Mouse (Mus musculus) lung, postnatal 10 days (tissue): ENCODE results near the gene Trappc3.
"Not testable (repeated sequence)": the region's sequence is repeated elsewhere in the genome, so short reads cannot be mapped to it uniquely, and the experiment has no call there.

Experiments used
- DNase-seq: peaks from one replicate; pipeline ENCODE4 v3.0.0; 2021

Gene Trappc3

DNA sequence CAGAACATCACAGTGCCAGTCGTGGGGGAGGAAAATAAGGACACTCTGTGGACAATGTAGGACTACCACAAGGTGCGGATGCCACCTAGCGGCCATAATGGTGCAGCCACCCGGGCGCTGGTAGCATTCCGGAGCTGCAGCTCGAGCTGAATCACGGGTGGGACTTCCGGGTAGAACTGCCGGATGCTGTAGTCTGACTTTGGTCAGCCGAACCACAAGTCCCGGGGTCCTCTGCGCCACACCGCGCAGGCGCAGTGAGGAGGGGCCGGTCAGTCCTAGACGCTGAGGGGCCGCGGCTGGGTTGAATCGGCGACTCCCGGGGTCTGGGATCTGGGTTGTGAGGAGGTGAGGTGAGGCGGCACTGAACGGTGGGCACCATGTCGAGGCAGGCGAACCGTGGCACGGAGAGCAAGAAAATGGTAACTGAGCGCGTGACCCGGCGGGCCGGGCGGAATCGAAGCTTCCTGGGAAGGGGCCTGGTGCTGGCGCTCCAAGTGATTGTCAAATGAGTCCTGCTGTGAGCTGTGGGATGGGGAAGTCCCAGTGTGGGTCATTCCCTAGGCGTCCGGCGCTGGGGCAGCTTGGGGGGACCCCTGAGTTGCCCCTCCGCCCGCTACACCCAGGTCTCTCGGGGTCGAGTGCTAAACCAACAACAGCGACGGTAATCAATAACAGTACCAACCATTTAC, at the start of gene Trappc3:
Trappc3 (plus strand) TSS at position 207 of the 689 bp plus-strand sequence.
- peak; percentile 100 for DNase-seq

- peak; percentile 48 for DNase-seq
Measured at GRCm38 (mm10) chr4:126217771-126218170, 44.4 kb upstream of the Trappc3 start.

GRCm38 (mm10) chr4:126219540-126219939, 42.6 kb upstream of the Trappc3 start:
- not testable (repeated sequence) for DNase-seq

DNA sequence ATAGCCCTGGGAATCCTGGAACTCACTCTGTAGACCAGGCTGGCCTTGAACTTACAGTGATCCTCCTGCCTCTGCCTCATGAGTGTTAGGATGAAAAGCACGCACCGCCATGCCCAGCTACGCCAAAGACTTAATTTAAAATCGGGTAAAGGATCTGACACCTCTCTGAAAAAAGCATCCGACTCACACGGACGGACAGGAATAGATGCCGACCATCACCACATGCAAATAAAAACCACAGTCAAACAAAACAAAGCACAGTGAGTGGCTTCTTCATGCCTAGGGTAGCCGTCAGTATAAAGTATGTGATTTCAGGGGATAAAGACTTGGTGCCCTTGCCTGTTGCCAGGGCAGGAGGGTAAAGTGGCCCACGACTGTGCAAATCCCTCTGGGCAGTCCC, 42.1 kb upstream of the Trappc3 start:
- no peak for DNase-seq

DNA sequence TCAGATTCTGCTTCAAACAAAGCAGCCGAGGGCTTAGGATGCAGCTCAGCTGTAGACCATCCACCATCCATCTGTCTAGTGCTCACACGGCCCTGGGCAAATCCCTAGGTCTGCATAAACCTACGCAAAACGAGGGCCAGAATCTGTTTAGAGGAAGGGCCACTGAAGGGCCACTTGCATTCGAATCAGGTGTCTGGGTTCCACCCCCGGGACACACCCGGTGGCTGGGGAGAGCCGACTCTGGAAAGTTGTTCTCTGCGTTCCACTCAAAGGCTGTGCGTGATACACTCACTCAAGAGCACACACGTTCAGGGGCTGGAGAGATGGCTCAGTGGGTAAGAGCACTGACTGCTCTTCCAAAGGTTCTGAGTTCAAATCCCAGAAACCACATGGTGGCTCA, 39.5 kb upstream of the Trappc3 start:
- DNase-seq: no peak

GRCm38 (mm10) chr4:126226640-126227039, 35.5 kb upstream of the Trappc3 start:
- DNase-seq: no peak

DNA sequence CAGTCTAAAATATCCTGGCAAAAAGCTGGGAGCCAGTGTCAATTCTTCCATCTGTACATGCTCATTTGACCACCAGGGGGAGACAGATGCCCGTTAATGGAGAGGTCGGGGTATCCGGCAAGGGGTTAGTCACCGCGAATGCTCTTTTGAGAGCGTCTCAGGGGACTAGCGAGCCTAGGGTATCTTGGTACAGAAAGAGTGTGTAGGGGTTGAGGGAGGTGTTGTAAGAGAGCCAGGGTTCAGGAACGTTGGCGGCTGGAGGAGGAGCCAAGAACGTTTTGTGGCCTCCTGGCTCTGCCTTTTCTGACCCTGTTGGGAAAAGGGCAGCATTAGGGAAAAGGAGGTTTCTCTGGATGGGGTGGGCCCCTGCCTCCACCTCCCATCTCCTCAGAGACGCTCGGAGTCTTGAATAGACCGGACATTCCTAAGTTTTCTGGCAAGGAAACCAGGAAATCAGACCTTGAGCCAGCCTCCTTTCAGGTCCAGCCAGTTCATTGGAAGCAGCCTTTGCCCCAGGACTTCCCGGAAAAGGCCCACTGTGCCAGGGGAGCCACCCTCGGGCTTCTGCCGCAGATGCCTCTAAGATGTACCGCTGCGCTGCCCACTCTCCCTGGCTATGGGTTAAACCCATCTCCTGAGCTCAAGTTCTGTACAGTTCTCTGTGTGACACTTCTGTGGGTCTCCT, 34.9 kb upstream of the Trappc3 start:
- peak; percentile 96 for DNase-seq

GRCm38 (mm10) chr4:126228144-126228543, 34.0 kb upstream of the Trappc3 start:
- no peak for DNase-seq

DNA sequence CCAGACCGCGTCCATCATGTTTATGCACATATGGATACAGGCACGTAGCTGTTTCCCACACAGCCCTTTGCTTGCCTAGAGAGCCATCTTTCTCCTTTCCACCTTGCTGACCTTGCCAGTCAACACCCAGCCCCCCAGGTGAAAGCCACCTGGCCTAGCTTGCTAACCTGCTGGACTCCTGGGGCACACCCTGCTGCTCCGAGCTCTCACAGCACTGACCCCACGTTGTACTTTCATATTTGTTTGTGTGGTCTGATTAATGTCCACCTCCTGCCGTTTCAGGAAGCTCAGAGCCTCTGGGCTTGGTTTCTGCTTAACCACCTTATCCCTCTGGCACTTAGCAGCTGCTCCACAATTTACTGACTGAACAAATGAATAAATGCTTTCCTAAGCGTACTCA, 32.2 kb upstream of the Trappc3 start:
- no peak for DNase-seq

GRCm38 (mm10) chr4:126233676-126234308, 28.3 kb upstream of the Trappc3 start:
- DNase-seq: no peak

DNA sequence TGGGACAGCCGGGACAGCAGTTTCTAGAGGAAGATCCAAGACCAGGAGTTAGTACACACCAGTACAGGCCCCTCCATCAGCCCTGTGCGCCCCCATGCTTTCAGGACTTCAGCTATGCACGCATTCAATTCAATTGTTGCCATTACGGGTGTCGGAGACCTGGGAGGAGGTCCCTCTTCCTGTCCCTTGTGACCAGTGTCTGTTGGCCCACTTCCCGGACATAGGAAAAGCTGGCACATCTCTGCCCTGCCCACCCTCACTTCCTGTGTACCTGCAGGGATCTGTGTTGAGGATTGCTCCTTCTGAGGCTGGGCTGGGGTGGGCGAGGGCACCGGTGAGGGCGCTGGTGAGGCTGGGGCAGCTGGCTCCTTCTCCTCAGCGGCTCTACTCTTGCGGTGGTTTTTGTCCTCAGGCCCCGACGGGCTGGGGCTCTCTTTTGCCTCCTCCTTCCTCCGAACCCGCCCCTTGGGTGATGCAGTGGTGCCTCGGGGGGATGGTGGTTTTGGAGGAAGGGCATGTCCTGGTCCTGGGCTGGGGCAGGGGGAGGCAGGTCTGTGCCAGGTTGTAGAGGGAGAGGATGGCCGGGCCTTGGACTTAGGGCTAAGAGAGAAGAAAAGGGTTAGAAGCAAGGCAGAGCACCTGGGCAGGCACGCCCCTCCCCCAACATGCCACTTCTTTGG, 27.5 kb upstream of the Trappc3 start:
- DNase-seq: peak; percentile 80

DNA sequence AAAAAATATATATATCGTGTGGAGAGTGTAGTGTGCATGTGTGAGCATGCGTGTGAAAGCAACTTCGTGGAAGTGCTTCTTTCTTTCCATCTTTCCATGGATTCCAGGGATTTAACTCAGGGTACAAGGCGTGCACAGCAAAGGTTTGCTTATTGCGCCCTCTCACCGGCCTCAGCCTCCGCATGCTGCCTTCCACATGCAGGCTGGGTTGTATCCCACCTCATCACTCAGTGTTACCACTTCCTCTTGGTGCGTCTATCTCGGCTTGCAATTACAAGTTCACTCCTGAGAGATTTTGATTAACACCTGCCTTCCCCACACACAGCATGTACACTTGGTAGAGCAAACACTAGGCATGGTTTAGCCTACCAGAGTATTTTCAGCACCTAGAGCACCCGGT, 26.9 kb upstream of the Trappc3 start:
- DNase-seq: no peak

DNA sequence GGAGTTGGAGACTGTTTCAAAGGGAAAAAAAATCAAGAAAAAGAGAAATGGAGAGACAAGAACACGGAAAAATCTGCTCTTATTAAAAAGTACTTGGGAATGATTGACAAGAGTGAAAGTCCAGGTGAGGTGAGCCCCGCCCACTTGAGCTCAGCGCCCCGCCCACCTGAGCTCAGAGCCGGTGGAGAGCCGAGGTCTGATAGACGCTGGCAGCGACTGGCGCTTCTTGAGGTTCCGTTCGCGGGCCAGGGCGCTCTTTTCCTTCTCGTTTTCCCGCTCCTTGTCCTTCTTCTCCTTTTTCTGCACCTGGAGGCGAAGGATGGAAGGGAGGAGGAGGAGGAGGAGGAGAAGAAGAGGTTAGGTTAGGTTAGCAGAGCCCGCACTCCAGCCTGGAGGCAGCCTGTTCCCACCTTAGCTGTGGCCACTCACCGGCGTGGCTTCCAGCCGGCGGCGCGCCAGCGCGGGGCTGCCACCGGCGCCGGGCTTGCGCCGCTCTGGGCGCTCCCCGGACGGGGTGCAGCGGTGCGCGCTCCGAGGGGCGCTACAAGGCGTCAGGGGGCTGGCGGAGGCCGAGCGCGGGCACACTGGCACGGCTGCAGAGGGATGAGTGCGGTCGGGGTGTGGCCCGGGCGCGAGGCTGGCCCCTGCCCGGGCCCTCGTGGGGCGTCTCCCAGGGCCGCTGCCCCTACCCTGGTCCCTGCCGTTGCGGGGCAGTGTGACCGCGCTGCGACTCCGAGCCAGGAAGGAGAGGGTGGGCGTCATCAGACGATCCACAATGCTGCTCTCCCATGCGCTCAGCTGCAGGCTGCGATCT, 25.5 kb upstream of the Trappc3 start:
- peak; percentile 74 for DNase-seq

DNA sequence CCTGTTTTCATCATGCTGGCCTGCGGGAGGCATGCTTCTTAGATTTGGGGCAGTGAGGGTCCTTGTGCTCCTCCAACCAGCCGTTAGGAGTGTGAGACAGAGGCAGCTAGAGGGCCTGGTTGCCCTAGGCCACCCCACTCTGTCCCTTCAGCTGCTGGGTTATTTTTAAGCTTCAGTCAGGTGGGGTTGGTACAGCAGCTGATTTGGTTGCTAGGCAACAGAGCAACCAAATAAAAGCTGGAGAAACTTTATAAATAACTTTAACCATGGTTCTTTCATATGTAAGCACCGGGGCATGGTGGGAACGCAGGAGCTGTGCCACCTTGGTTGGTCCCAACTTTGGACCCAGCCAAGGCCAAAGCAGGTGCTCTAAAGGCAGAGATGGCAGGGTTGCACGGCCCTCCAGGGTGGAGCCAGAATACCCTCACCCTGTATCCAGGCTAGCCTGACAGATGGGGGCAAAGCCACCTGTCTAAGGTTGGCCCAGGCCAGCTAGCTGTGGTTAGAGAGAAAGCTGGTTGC, 24.3 kb upstream of the Trappc3 start:
- DNase-seq: no peak

- DNase-seq: no peak
Measured at GRCm38 (mm10) chr4:126239862-126240475, 22.2 kb upstream of the Trappc3 start.

- DNase-seq: no peak
Measured at GRCm38 (mm10) chr4:126241956-126242355, 20.2 kb upstream of the Trappc3 start.

DNA sequence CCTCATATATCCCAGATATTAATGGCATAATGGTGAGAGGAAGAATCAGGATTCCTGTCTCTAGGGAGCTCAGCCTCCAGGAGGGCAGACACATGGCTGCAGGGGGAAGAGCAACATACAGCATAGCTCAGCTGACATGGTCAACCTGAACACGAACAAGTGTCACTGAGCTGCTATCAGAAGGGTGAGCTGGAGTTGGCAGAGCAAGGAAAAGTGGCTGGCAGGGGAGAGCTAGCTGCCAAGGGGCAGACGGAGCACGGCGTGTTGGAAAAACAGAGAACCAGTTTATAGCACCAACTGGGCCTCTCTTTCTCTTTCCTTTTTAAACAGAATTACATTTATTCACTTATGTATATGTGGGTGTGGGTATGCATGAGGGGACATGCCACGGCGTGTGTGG, 19.6 kb upstream of the Trappc3 start:
- no peak for DNase-seq

- no peak for DNase-seq
Measured at GRCm38 (mm10) chr4:126246202-126246889, 15.8 kb upstream of the Trappc3 start.

GRCm38 (mm10) chr4:126248261-126248868, 13.8 kb upstream of the Trappc3 start:
- DNase-seq: no peak

- DNase-seq: no peak
Measured at GRCm38 (mm10) chr4:126250659-126251058, 11.5 kb upstream of the Trappc3 start.
